Mouse (Mus musculus) c-Kit-positive CD71-positive TER-119-negative erythroid progenitor cells, embryonic 14.5 days (primary cell): ENCODE data around the gene Cul9.
"Not testable (repeated sequence)": the region's sequence is repeated elsewhere in the genome, so short reads cannot be mapped to it uniquely, and the experiment has no call there.

Experiments
- DNase-seq: peaks from one replicate; pipeline ENCODE4 v3.0.0-alpha.2; 2013; ENCODE audit warnings: low read depth

Cul9 gene

DNA sequence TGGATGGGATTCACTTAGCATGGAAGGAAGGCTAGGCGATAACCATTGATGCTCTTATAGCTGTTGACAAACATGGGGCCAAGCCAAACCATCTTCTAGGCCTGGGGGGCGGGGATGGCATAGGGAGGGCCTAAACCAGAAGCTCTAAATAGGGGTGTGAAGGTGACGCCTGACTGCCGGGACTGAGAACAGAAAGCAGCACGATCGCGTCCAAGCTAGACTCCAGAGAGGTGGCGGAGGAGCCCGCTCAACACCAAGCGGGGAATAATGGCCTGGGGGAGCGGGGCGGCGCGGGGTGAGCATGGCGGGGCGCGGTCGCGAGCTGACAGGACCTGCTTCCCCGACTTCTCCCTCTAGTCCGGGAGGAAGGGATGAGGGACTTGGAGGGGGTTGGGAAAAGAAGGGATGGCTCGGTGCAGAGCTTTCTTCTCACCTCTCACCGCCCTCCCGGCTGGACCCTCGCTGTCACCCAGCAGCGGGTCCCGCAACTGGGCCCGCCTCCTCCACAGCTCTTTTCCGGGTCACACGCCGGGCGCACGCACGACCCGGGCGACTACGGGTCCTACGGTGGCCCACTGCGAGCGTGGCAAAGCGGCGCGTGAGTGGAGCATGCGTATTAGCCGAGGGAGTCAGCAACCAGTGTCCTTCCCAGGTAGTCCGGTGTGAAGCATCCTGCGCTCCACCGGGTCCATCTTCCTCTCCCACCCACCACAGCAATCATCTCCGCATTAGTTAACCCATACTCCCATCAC is at the start of gene Cul9:
Gene Cul9, minus strand, starts transcription at position 576 of the 752 bp plus-strand sequence.
- DNase-seq, result no peak

DNA sequence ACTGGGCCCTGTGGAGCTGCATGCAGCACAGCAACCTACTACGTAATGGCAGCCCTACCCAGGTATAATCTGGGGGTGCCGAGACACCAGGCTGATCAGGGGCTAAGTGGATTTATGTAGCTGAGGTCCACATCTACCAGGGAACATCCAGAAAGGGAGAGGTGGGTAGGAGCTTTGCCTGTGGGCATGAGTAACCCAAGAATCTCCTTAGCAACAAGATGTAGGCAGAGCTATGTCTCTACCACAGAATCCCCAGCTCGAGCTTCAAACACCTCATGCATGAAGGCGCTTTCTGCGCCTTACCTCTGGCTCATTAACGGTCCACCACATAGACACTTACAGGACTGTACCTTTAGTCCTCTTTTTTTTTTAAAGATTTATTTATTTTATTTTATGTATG is 49.1 kb upstream of the Cul9 start:
- no peak for DNase-seq

DNA sequence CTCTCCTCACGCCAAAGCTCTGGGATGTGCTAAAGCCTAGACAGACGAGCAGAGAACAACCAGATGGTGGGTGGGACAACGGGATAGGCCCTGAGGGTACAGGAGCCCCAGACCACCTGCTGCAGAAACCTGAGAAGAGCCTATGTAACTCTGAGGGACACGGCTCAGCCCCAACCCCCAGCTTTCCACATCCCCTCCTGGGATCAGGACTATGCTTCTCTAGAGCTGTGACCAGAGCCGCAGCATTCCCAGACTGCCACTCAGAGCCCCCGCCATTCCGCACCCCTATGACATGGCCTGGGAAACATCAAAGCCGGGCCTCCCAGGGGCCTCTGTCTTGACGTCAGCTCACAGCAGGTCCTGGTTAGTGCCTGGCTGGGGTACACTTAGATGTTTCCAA is 48.4 kb upstream of the Cul9 start:
- DNase-seq, result no peak

DNA sequence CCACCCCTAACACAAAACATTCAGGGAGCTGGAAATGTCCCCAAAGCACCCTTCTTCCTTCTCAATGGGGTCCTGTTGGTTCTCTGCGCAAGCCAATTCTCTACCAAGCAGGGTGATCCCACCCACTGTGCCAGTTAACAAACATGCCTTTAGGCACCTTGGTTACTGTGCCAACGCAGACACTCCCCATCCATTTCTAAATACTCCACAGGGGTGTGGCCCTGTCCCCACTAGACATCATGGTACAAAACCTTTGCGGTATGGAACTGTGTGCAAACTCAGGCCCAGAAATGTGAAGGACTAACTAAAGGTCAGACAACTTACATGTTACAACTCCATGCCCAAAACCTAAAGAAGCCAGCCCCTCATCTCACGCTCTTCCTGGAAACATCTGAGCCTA is 46.9 kb upstream of the Cul9 start:
- no peak for DNase-seq

DNA sequence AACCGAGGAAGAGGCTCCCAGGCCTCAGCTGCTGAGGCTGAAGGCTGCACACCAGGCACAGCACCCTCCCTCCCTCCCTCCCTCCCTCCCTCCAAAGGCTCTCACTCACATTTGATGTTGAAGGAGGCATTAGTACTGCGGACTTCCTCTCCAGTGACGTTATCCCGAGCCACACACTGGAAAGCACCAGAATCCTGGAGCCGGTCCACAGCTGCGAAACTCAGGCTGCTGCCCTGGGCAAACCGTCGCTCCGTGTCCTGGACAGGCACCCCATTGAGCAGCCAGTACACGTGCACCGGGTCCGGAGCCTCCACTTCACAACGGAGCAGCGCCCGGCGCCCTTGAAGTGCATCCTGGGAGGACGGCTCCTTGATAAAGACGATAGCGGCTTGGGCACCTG is 45.2 kb upstream of the Cul9 start:
- DNase-seq, result no peak

DNA sequence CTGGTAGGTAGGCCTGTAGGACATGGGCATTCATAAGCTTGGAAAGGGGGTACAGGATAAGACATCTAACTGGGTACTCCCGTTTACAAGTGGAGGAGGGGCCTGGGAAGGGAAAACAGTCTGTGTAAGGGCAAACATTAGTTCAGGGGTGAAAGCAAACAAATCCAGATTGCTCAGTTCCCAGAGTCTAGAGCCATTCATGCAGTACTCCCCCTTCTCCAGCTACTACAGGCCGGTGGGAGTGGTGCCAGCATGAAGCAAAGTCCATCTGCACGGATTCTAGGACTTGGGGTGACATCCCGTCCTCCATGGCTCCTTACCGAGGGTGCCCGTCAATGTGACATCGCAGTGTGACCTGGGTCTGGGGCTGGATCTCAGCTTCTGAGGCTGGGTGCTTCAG is 44.3 kb upstream of the Cul9 start:
- no peak for DNase-seq

DNA sequence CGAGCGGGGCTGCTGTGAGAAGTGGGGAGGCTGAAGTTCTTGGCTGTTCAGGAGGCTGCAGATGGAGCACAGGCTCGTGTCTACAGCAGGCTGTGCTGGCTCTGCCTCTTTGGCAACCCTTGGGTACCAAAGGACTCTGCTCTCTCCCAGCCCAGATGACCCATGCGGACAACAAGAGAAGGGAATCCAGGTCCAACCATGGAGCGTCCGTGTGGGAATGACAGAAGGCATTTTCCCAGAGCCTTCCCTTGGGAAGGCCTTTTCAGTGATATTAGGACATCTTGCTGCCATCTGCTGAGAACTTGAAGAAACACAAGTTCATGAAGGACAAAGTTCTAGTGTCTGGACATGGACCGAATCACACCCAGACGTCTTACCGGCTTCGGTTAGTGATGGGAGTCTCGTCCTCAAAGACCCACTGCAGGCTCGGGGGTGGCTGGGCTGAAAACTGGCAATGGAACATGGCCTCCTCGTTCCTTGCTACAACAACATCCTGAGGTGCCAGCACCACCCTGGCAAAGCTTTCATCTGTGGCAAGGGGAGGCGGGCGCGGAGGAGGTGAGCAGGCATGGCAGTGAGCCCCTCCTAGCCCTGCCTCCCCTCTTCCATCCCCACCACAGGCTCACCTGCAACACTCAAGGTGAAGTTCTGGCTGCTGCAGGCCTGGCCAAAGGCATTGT is 43.6 kb upstream of the Cul9 start:
- DNase-seq, result no peak

DNA sequence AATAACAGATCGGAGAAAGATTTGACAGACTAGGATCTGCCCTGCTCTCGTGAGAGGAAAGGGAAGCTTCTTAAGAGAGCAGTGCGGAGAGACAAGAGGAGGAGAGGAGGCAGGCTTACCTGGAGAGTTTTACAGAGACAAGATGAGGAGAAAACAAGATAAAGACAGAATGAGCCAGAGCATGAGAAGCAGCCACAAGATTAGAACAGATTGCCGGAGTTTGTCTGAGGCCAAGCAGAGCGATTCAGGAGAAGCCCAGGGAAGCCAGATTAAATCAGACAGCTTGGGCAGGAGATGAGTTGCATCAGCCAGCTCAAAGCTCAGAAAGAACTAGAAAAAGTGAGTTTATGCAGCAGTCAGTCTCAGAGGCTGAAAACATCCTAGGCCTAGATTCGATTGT is 42.7 kb upstream of the Cul9 start:
- no peak for DNase-seq

DNA sequence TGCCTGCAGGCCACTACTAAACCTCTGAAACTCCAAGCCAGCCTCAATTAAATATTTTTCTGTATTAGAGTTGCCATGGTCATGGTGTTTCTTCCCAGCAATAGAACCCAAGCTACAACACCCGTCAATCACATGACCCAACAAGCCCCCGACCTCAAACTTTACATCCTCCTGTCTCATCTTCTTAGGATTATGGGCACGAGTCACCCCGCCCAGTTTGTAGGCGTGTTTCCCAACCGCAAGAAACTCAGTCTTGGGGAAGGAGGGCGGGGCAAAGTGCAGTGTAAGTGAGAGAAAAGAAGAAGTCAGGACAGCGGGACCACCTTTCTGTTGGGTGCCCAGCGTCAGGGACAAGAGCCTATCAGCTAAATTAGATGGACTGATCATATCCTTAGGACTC is 42.0 kb upstream of the Cul9 start:
- DNase-seq, result peak; percentile 28

DNA sequence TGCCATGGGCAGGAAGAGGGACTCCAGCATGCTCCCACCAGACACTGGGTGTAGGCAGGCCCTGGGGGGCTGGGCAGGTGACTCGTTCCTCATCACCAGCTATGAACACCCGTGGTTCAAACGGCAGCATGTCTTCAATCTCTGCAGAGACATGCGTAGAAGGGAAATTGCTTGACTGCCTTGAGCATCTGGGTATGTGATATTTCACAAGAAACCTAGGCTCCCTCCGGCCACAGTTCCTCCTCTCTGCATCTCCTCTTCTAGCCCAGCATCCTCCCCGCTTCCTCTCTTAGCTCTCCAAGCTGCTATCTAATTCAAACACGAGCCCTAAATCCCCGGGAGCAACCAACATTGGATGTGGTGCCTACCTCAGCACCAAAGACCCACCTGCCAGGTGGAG is 40.1 kb upstream of the Cul9 start:
- no peak for DNase-seq

DNA sequence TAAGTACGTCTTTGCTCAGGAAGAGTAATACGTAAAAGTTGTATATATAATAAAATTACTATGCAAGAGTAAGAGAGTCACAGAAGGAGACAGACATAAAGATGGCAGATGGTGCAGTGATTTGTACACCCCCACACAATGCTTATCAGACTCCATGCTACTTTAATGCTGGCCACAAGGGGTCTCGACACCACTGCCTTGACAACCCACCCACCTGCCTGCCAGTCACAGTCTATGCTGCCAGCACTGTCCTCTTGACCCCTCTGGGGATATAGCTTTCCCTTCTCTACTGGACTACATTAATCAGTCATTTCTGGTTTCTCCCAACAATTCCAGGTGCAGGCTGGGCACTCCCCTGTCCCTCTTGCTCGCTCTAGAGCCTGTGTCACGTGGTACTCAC is 32.5 kb upstream of the Cul9 start:
- DNase-seq, result no peak

DNA sequence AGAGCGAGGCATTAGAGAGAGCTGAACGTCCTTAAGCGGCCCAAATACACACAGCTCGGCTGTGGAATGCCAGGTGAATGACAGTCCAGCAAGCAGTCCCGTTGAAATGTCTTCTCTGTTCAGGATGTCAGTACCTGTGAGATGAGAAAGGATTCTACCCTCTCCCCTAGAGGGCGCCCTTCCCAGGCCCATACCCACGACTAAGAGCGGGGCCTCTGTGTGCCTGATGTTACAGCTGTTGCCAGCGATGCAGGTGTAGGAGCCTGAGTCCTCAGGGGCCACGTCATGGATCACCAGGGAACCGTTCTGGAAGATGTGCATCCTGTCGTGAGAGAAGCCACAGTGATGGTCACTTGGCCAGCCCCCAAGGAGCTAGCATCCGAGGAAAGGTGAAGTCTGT is 29.9 kb upstream of the Cul9 start:
- no peak for DNase-seq

DNA sequence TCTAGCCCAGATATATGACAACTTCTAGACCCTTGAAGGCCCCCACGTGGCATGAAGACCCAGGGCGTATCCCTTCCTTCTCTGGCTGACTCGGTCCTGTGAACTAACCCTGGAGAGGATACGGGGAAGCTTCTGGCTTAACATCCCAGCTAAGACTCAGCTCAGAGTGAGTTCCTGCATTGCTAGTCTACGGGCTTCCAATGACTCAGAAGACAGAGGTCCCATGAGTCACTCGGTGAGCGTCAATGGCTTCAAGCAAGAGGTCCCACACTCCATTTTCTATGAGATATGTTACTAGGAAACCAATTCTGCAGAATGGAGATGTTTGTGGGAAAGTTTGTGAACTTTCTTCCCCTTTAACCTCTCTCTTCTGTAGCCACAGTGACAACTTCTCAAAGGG is 28.3 kb upstream of the Cul9 start:
- DNase-seq, result no peak

DNA sequence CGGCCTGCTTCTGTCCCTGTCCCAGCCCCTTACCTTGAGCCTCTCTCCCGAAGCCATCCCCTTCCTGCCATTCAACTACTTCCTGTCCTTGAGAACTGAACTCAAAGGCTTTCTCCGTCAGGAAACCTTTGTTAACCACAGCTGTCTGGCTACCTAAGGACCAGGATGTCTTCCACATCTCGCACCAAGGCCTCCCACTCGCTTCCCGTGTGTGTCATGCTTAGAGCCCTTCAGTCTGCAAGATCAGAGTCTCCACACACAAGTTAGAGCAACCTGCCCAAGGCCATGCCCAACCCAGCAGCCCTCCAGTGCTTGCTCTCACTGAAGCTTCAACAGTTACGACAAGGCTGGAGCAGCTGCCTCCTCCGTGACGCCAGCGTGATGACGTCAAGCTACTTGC is 24.8 kb upstream of the Cul9 start:
- no peak for DNase-seq

DNA sequence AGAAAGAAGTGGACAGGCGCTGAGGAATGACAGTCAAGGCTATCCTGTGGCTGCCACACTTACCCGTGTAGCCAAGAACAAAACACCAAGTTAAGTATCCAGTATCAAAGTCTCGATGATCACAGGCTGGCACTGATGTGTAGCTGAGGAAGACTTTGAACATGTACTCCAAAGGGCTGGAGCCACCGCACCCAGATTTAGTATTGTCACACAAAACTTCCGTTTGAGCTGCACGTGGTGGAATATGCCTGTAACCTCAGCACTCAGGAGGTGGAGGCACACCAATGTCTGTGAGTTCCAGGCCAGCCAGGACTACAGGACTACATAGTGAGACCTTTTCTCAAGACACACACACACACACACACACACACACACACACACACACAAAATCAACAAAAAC is 13.0 kb upstream of the Cul9 start:
- DNase-seq, result no peak

DNA sequence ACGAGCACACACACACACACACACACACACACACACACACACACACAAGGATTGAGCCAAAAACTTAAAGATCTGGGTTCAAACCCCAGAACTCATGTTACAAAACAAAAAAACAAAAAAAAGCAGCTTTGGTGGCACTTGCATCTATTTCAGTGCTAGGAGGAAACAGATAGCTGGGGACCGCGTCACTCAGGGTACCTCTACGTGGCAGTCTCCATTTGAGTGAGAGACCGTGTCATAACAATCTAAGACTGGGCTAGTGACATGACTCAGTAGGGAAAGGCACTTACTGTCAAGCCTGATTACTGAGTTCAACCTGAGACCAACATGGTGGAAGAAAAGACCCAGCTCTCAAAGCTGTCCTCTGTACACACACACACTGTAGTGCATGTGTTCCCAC is 12.0 kb upstream of the Cul9 start:
- DNase-seq, result no peak

DNA sequence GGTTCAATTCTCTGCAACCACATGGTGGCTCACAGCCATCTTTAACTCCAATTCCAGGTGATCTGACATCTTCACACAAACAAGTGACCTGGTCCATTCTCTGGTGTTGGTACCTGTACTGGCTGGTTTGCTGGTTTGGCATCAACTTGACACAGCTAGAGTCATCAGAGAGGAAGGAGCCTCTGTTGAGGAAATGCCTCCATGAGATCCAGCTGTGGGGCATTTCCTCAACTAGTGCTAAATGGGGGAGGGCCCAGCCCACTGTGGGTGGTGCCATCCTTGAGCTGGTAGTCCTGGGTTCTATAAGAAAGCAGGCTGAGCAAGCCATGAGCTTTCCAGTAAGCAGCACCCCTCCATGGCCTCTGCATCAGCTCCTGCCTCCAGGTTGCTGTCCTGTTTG is 11.1 kb upstream of the Cul9 start:
- not testable (repeated sequence) for DNase-seq

DNA sequence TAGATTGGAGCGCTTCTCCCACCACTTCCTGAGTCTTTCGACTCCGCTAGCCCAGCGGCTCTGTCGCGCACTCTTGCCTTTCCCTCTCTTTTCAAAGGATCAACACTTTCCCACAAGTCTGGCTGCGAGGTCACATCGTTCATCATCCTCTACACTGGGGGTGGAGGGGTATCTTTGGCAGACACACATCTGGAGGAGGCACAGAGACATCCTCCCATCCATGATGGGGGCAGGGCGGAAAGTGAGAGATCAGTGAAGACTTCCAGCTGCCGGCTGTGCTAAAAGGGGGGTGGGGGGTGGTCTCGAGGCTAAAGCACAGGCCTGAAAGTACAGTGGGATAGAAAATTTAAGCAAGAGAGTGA is 10.4 kb upstream of the Cul9 start:
- DNase-seq, result no peak

DNA sequence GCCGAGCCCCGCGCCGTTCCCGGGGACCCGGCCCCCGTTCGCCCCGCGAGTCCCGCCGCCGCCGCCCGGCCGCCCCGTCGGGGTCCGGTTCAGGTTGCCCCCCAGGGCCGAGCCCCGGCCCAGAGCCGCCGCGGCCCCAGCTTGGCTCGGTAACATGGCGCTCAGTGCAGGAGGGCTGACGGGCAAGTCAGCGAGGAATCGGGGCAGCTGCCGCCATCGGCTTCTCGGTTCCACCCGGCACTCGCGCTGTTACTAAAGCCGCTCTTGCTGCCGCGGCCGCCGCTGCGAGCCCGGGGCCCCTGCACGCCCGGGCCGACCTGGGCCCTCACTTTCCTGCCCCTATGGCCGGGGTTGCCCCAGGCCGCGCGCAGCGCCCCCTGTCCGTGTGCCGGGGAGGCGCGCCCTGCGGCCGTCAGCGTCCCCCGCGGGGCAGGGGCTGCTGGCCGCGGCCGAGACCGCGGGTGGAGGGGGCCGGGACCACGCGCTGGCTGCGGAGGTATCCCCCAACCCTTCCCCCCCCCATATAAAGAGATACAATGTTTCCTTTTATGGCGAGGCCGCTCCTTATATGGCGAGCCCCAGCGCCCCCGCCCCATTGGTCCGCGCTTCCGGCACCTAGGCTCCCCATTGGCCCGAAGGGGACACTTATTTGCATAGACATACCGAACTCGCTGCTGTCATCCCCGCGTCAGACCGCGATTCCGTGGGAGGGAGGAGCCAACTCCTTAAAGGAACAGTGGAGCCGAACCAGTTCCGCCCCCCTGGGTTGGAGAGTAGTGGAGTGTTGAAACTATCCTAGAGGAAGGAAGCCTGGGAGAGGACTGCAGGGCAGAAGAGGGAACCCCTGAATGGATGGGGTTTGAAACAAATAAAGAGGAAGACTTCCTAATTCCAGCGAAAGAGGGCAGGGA is 9.7 kb upstream of the Cul9 start, which contains the start of gene Srf:
Gene Srf, minus strand, starts transcription at position 503 of the 911 bp plus-strand sequence.
- DNase-seq, result peak; percentile 97

DNA sequence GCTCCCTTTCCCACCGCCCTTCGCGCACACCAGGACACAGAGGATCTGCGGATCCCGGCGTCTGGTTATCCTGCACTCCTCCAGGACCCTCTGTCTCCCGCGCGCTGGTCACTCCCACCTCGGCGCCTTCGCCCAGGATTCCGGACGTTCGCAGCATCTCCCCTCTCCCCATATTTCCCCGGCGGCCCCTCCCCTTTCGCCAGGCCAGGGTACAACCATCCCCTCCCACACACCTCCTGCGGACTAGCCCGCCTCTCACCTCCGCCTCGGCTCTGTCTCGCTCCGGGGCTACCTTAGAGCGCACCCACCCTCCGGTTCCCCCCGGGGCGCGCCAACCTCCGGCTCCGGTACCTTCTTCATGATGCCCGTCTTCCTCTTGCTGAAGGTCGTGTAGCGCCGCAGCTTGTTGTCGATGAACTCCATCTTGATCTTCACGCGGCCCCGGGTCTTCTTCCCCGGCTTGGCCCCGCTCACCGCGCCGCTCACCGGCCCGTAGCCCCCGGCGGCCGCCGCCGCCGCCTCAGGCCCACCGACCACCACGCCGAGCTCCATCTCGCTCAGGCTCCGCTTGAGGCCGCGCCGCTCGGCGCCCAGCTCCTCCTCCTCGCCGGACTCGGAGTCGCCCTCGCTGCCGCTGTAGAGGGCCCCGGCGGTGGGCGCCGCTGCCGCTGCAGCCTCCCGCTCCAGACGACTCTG is 8.9 kb upstream of the Cul9 start:
- DNase-seq, result no peak

DNA sequence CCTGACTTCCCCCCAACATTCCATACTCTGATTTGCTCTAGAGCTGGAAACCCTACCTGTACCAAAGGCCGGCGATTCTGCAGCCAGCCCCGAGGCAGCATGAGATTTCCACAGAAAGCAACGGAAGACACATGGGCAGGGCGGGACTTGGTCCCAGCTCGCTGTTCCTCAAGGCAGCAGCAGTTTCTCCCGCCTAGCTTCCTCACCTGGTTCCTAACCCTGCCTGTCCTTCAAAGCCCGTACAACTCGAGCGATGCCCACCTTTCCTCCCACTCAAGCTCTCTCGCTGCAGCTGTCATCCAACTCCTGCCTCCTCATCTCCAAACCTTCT is 8.4 kb upstream of the Cul9 start:
- DNase-seq, result no peak

DNA sequence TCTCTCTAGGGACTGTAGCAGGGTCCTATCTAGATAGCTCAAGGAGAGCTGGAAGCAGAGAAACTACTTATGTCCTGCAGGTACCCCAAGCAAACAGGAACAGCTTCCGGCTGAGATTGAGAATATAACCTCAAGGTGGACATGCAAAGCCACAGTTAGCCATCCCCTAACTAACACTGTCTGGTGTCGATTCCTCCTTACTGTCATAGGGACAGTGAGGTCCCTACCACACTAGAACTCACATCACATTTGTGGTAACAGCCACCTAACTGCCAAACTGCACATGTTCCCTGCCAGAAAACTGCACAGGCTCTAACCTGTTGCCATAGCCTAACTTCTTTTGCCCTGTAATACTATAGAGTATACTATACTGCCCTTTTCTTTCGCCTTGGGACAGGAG is 7.7 kb upstream of the Cul9 start:
- no peak for DNase-seq
